Mouse (Mus musculus) E14TG2a.4 (cell line): ENCODE measurements at regions not wholly inside any gene's neighbourhood (a gene's known extent, or its start where the extent isn't known, plus 50 kb on each side); places are given as distances from the start of the nearest gene placed in this dataset.
A peak's percentile ranks its signal among the peaks of the same experiment; 100 is the strongest.

Experiments used
- H3K27me3 ChIP-seq: 2 replicates; pipeline ENCODE4 v1.6.1; 2014; ENCODE audit warnings: low read length, control low read depth; ENCODE audit not compliant: insufficient read depth
- H3K36me3 ChIP-seq: 2 replicates; pipeline ENCODE4 v1.6.1; 2014; ENCODE audit warnings: low read length, control low read depth; ENCODE audit not compliant: insufficient read depth
- H3K4me1 ChIP-seq: replicated peaks from 2 replicates; pipeline ENCODE4 v1.6.1; 2014; ENCODE audit warnings: low read depth, low read length, control low read depth
- H3K4me3 ChIP-seq: replicated peaks from 2 replicates; pipeline ENCODE4 v1.5.1; 2014; ENCODE audit warnings: mild to moderate bottlenecking, low read length
- H3K9me3 ChIP-seq: 2 replicates; pipeline ENCODE4 v1.6.1; 2014; ENCODE audit warnings: low read length, control low read depth
- CTCF ChIP-seq: conservative IDR thresholded peaks from 2 replicates; pipeline ENCODE4 v1.5.1; 2014; ENCODE audit warnings: low read length
- NANOG ChIP-seq: IDR thresholded peaks from 2 replicates; pipeline ENCODE4 v1.6.1; 2014; ENCODE audit warnings: borderline replicate concordance, low read length, mixed read lengths
- POU5F1 ChIP-seq: IDR thresholded peaks from 2 replicates; pipeline ENCODE4 v1.6.1; 2014; ENCODE audit warnings: low read length, borderline replicate concordance

- Histone ChIP-seq H3K27me3 (0 out of 2 replicates have a peak, but pooled peaks cover 2% of the 10 kb centered on the region), H3K4me3 (no peak overlapping the region), H3K9me3 (0 out of 2 replicates have a peak, but pooled peaks cover under 1% of the 10 kb centered on the region), H3K4me1 (no peaks in the 10 kb centered on the region), H3K36me3 (no peaks in the 10 kb centered on the region)
- TF ChIP-seq CTCF (no peak), POU5F1 (no peak)
Measured at GRCm38 (mm10) chr2:169396294-169396693, 191.3 kb downstream of the Gm11011 start.

GRCm38 (mm10) chr2:169389611-169390010, 197.9 kb downstream of the Gm11011 start:
- H3K4me1 ChIP-seq, result no peaks in the 10 kb centered on the region
- no peaks in the 10 kb centered on the region for H3K9me3 ChIP-seq
- no peaks in the 10 kb centered on the region for H3K27me3 ChIP-seq
- no peak for TF ChIP-seq CTCF
- TF ChIP-seq NANOG, result no peak
- no peak for TF ChIP-seq POU5F1
- H3K36me3 ChIP-seq, result no peaks in the 10 kb centered on the region
- H3K4me3 ChIP-seq, result no peak overlapping the region

GRCm38 (mm10) chr2:169388569-169388968, 199.0 kb downstream of the Gm11011 start:
- TF ChIP-seq CTCF (no peak), POU5F1 (no peak), NANOG (no peak)
- Histone ChIP-seq H3K4me1 (no peaks in the 10 kb centered on the region), H3K9me3 (peaks cover 7% of the 10 kb centered on the region), H3K27me3 (no peaks in the 10 kb centered on the region), H3K4me3 (no peak overlapping the region), H3K36me3 (no peaks in the 10 kb centered on the region)

GRCm38 (mm10) chr2:169387765-169388518, 199.6 kb downstream of the Gm11011 start:
- Histone ChIP-seq H3K4me1 (no peaks in the 10 kb centered on the region), H3K36me3 (no peaks in the 10 kb centered on the region), H3K4me3 (no peak overlapping the region), H3K27me3 (no peaks in the 10 kb centered on the region), H3K9me3 (peaks cover 9% of the 10 kb centered on the region)
- no peak for TF ChIP-seq CTCF

- Histone ChIP-seq H3K4me1 (no peaks in the 10 kb centered on the region), H3K4me3 (no peak overlapping the region), H3K9me3 (peaks cover 9% of the 10 kb centered on the region), H3K27me3 (no peaks in the 10 kb centered on the region), H3K36me3 (no peaks in the 10 kb centered on the region)
- no peak for TF ChIP-seq NANOG
- TF ChIP-seq CTCF, result peak; percentile 51
Measured at GRCm38 (mm10) chr2:169383701-169384100, 203.8 kb downstream of the Gm11011 start.

GRCm38 (mm10) chr2:169373069-169373468, 214.5 kb downstream of the Gm11011 start:
- Histone ChIP-seq H3K27me3 (0 out of 2 replicates have a peak, but pooled peaks cover 4% of the 10 kb centered on the region), H3K4me3 (no peak overlapping the region), H3K9me3 (peaks cover 12% of the 10 kb centered on the region), H3K4me1 (no peaks in the 10 kb centered on the region), H3K36me3 (no peaks in the 10 kb centered on the region)
- TF ChIP-seq POU5F1 (no peak), NANOG (no peak), CTCF (no peak)

- Histone ChIP-seq H3K4me1 (peaks cover 6% of the 10 kb centered on the region; the same call in 1 of the 2 replicates), H3K36me3 (no peaks in the 10 kb centered on the region), H3K4me3 (no peak overlapping the region), H3K27me3 (peaks cover 12% of the 10 kb centered on the region; the same call in 1 of the 2 replicates), H3K9me3 (no peaks in the 10 kb centered on the region)
- TF ChIP-seq NANOG, result no peak
- TF ChIP-seq POU5F1, result no peak
- TF ChIP-seq CTCF, result no peak
Measured at GRCm38 (mm10) chr2:169365046-169365445, 222.5 kb downstream of the Gm11011 start.

- Histone ChIP-seq H3K36me3 (no peaks in the 10 kb centered on the region), H3K27me3 (peaks cover 12% of the 10 kb centered on the region; the same call in 1 of the 2 replicates), H3K4me3 (peak overlapping the region; percentile 59), H3K4me1 (peaks cover 6% of the 10 kb centered on the region; the same call in 1 of the 2 replicates), H3K9me3 (no peaks in the 10 kb centered on the region)
- TF ChIP-seq CTCF (peak; percentile 73), NANOG (no peak)
Measured at GRCm38 (mm10) chr2:169360272-169360671, 227.3 kb downstream of the Gm11011 start.

- H3K4me1 ChIP-seq, result peaks cover 6% of the 10 kb centered on the region; the same call in 1 of the 2 replicates
- no peaks in the 10 kb centered on the region for H3K36me3 ChIP-seq
- no peaks in the 10 kb centered on the region for H3K9me3 ChIP-seq
- H3K27me3 ChIP-seq, result peaks cover 12% of the 10 kb centered on the region; the same call in 1 of the 2 replicates
- no peak for TF ChIP-seq POU5F1
- TF ChIP-seq CTCF, result no peak
- no peak for TF ChIP-seq NANOG
- H3K4me3 ChIP-seq, result no peak overlapping the region
Measured at GRCm38 (mm10) chr2:169357400-169357799, 230.1 kb downstream of the Gm11011 start.
